Mouse (Mus musculus) hindbrain, embryonic 16.5 days (tissue): ENCODE measurements at regions not wholly inside any gene's neighbourhood (a gene's known extent, or its start where the extent isn't known, plus 50 kb on each side); places are given as distances from the start of the nearest gene placed in this dataset.

Experiments used
- ATAC-seq: fragments of 200-750 bp; cut with Nextera tagmentation; 2 replicates; pipeline ENCODE4 v1.8.0; 2017; ENCODE audit warnings: moderate TSS enrichment, moderate library complexity
- H3K27ac ChIP-seq: fragments of 300-500 bp; sonication (generic); 2 replicates; pipeline ENCODE4 v1.5.1; 2014; ENCODE audit warnings: low read depth, mild to moderate bottlenecking, control low read depth, low read length, moderate library complexity
- H3K27me3 ChIP-seq: fragments of 300-500 bp; sonication (generic); replicated peaks from 2 replicates; pipeline ENCODE4 v1.6.1; 2014; ENCODE audit warnings: low read length; ENCODE audit not compliant: control insufficient read depth, insufficient read depth
- H3K36me3 ChIP-seq: fragments of 300-500 bp; sonication (generic); 2 replicates; pipeline ENCODE4 v1.6.1; 2014; ENCODE audit warnings: mild to moderate bottlenecking, low read length, moderate library complexity, mixed read lengths; ENCODE audit not compliant: control insufficient read depth, insufficient read depth
- H3K4me1 ChIP-seq: fragments of 300-500 bp; sonication (generic); 2 replicates; pipeline ENCODE4 v1.6.1; 2014; ENCODE audit warnings: low read depth, low read length; ENCODE audit not compliant: control insufficient read depth, insufficient read depth
- H3K4me2 ChIP-seq: fragments of 300-500 bp; sonication (generic); 2 replicates; pipeline ENCODE4 v1.6.1; 2014; ENCODE audit warnings: mild to moderate bottlenecking, low read length, control low read depth, moderate library complexity
- H3K4me3 ChIP-seq: fragments of 300-500 bp; sonication (generic); 2 replicates; pipeline ENCODE4 v1.5.1; 2014; ENCODE audit warnings: mild to moderate bottlenecking, low read length, control low read depth, moderate library complexity
- H3K9ac ChIP-seq: fragments of 300-500 bp; sonication (generic); 2 replicates; pipeline ENCODE4 v1.6.1; 2014; ENCODE audit warnings: low read depth, mild to moderate bottlenecking, control low read depth, low read length, moderate library complexity
- H3K9me3 ChIP-seq: fragments of 300-500 bp; sonication (generic); 2 replicates; pipeline ENCODE4 v1.6.1; 2014; ENCODE audit warnings: mild to moderate bottlenecking, low read length, moderate library complexity; ENCODE audit not compliant: control insufficient read depth
- WGBS: fragments of 180-500 bp; shearing (Covaris S2); extraction: QIAGEN DNeasy Blood & Tissue Kit; methylation state at CpG from one replicate; pipeline ENCODE4 v1.1.7; 2014; 5-methylcytosine and 5-hydroxymethylcytosine counted together

DNA sequence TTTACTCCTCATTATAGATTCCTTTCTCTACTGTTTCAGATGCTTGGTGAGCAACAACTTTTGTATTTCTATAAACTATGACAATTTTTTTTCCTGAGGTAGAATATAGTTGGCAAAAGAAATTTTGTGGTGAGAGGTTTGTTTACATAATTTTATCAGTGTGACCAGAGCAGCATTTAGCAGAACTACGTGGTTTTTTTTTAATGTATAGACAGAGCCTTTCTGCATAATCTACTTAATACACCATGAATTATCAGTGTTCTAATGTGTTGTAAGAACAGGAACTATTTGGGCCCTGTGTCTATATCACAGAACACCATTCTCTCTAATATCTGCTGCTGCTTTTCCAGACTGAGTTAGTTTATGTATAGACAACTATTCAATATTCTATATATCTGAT, 350.5 kb downstream of the Gm21750 start:
- WGBS: 69% methylated on average over 1 of the region's 1 CpGs
- ATAC-seq: no peak

GRCm38 (mm10) chr14:74019421-74019820, 358.4 kb downstream of the Gm21750 start:
- Histone ChIP-seq H3K4me3 (no peak overlapping the region), H3K27ac (no peak overlapping the region), H3K9ac (no peak overlapping the region), H3K4me2 (no peak overlapping the region), H3K4me1 (no peaks in the 10 kb centered on the region), H3K9me3 (no peaks in the 10 kb centered on the region), H3K27me3 (no peaks in the 10 kb centered on the region), H3K36me3 (no peaks in the 10 kb centered on the region)
- WGBS: 75% methylated on average over 2 of the region's 2 CpGs
- ATAC-seq: no peak

More for the DNA sequence above, 350.5 kb downstream of the Gm21750 start:
- Histone ChIP-seq H3K4me1 (no peaks in the 10 kb centered on the region), H3K4me2 (no peak overlapping the region), H3K9ac (no peak overlapping the region), H3K4me3 (no peak overlapping the region), H3K27me3 (no peaks in the 10 kb centered on the region), H3K36me3 (no peaks in the 10 kb centered on the region), H3K27ac (no peak overlapping the region), H3K9me3 (no peaks in the 10 kb centered on the region)

DNA sequence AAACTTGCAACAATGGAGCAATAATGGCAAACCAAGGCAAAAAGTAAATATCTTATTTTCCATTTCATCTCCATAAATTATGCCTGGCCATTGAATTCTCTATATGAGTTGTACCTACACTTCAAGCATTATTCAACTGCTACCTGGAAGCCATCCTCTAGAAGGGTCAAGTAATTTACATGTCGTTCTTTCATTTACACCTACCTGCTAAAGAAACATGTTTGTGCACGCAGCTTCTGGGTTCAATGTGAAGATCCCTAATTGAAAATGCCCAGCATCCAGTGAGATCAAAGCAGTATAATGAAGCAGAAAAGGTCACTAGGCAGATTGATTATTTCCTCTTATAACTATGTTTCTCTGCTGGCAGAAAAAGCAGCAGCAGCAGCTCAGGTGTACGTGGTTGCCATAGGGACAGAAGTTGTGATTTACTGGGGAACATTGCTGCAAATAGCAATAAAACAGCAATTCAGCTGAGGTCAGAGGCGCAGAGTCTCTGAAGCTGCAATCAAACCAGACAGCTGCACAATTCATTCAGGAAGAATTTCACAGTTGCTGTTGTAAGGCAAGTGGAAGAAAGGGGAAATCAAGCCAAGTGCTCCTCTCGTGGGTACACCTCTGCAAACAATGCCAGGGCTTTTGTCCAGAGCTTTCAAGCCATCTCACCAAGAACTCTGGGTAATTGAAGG, 386.1 kb downstream of the Gm21750 start:
- H3K9ac ChIP-seq: no peak overlapping the region
- H3K9me3 ChIP-seq: no peaks in the 10 kb centered on the region
- no peaks in the 10 kb centered on the region for H3K4me1 ChIP-seq
- no peaks in the 10 kb centered on the region for H3K36me3 ChIP-seq
- H3K27me3 ChIP-seq: no peaks in the 10 kb centered on the region
- ATAC-seq: peak; percentile 88
- WGBS: 41% methylated on average over 5 of the region's 5 CpGs
- H3K4me2 ChIP-seq: no peak overlapping the region
- 0 out of 2 replicates have a peak overlapping the region, but pooled peaks have one; percentile 16 for H3K27ac ChIP-seq
- H3K4me3 ChIP-seq: no peak overlapping the region

DNA sequence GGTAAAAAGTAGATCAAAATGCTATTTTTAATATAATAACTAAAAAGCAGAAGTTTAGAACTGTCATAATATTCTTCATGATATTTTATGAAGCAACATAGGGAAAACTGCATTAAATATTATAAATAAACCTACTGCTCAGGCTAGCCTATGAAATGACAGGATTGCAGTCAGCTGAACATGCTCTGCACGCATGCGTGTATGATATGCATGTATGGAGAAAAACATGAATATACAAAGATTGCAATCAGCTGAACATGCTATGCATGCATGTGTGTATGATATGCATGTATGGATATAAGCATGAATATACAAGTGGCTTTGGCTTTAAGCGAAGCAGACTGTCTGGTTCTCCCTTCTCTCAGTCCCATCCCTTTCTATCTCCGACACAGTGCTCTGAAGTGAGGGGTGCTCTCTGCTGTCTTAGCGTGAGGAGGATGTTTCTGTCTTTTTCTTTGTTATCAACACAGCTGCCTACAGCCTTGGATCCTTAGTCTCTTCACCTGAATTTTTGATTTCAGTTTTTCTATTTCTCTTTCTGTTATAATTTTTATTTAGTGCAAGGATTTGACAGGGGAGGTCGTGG, 386.8 kb downstream of the Gm21750 start:
- peak overlapping the region; percentile 61 for H3K27ac ChIP-seq
- H3K4me3 ChIP-seq: no peak overlapping the region
- peak; percentile 73 for ATAC-seq
- no peak overlapping the region for H3K4me2 ChIP-seq
- no peak overlapping the region for H3K9ac ChIP-seq
- H3K9me3 ChIP-seq: no peaks in the 10 kb centered on the region
- no peaks in the 10 kb centered on the region for H3K36me3 ChIP-seq
- no peaks in the 10 kb centered on the region for H3K27me3 ChIP-seq
- 73% methylated on average over 6 of the region's 6 CpGs for WGBS
- H3K4me1 ChIP-seq: no peaks in the 10 kb centered on the region

GRCm38 (mm10) chr14:74048386-74048785, 387.4 kb downstream of the Gm21750 start:
- H3K9ac ChIP-seq: no peak overlapping the region
- WGBS: 75% methylated on average over 3 of the region's 3 CpGs
- ATAC-seq: no peak
- no peak overlapping the region for H3K4me2 ChIP-seq
- peak overlapping the region; percentile 61; the same call in 1 of the 2 replicates for H3K27ac ChIP-seq
- H3K27me3 ChIP-seq: no peaks in the 10 kb centered on the region
- no peak overlapping the region for H3K4me3 ChIP-seq
- no peaks in the 10 kb centered on the region for H3K9me3 ChIP-seq
- no peaks in the 10 kb centered on the region for H3K36me3 ChIP-seq
- H3K4me1 ChIP-seq: no peaks in the 10 kb centered on the region

GRCm38 (mm10) chr14:74066051-74066450, 405.0 kb downstream of the Gm21750 start:
- Histone ChIP-seq H3K4me2 (no peak overlapping the region), H3K4me1 (no peaks in the 10 kb centered on the region), H3K9me3 (no peaks in the 10 kb centered on the region)

GRCm38 (mm10) chr14:74093016-74093415, 432.0 kb downstream of the Gm21750 start:
- Histone ChIP-seq H3K27me3 (no peaks in the 10 kb centered on the region), H3K4me2 (no peak overlapping the region), H3K36me3 (no peaks in the 10 kb centered on the region), H3K4me3 (no peak overlapping the region), H3K27ac (no peak overlapping the region), H3K9me3 (no peaks in the 10 kb centered on the region), H3K9ac (no peak overlapping the region), H3K4me1 (no peaks in the 10 kb centered on the region)
- no peak for ATAC-seq
- 77% methylated on average over 2 of the region's 2 CpGs for WGBS

More at GRCm38 (mm10) chr14:74066051-74066450, 405.0 kb downstream of the Gm21750 start:
- H3K4me3 ChIP-seq: no peak overlapping the region
- H3K27ac ChIP-seq: no peak overlapping the region
- no peaks in the 10 kb centered on the region for H3K36me3 ChIP-seq
- ATAC-seq: no peak
- H3K9ac ChIP-seq: no peak overlapping the region
- no peaks in the 10 kb centered on the region for H3K27me3 ChIP-seq

DNA sequence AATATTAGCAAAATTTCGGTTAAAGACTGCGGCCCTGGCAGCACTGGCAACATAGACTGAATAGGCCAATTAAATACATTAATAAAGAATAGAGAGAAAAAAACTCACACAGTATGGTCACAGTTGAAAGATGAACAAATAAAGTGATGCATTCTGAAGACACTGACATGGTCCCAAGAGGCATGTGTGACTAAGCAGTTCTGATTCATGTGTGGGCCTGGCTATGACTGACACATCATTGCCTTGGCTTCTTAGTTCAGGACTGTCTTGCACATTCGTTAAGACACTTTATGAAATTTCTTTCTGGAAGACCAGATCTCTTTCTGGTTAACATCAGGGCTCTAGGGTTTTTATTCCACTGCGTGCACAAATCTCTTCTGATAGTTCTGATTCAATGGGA, 438.7 kb downstream of the Gm21750 start:
- WGBS: 96% methylated on average over 4 of the region's 4 CpGs
- no peak overlapping the region for H3K27ac ChIP-seq
- no peak overlapping the region for H3K4me3 ChIP-seq
- H3K27me3 ChIP-seq: no peaks in the 10 kb centered on the region
- ATAC-seq: no peak
- H3K4me1 ChIP-seq: no peaks in the 10 kb centered on the region
- H3K9ac ChIP-seq: no peak overlapping the region
- H3K36me3 ChIP-seq: no peaks in the 10 kb centered on the region
- H3K9me3 ChIP-seq: no peaks in the 10 kb centered on the region
- H3K4me2 ChIP-seq: no peak overlapping the region

DNA sequence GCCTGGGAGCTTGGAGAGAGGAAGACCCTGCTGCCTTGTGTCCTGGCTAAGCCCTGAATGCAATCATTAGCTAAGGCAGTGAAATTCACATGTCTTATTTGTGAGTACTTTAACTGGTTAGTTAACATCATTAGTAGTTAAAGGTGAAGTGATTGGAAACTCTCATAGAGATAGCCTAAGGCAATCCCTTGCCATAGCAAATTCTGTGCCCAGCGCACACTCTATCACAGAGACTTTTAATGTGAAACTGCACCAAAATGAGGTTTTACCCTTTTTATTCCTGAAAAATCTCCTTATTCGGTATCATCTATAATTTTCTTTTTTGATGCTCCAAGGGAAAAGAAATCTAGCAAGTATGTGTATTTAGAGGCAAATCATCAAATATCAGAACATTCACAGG, 451.6 kb downstream of the Gm21750 start:
- 79% methylated on average over 2 of the region's 2 CpGs for WGBS
- Histone ChIP-seq H3K9ac (no peak overlapping the region), H3K4me2 (no peak overlapping the region), H3K27me3 (no peaks in the 10 kb centered on the region), H3K9me3 (no peaks in the 10 kb centered on the region), H3K4me3 (no peak overlapping the region), H3K4me1 (0 out of 2 replicates have a peak, but pooled peaks cover 2% of the 10 kb centered on the region), H3K27ac (no peak overlapping the region), H3K36me3 (no peaks in the 10 kb centered on the region)
- no peak for ATAC-seq
